Mouse (Mus musculus): ENCODE measurements around the gene Samt3.

The Samt3 gene

DNA sequence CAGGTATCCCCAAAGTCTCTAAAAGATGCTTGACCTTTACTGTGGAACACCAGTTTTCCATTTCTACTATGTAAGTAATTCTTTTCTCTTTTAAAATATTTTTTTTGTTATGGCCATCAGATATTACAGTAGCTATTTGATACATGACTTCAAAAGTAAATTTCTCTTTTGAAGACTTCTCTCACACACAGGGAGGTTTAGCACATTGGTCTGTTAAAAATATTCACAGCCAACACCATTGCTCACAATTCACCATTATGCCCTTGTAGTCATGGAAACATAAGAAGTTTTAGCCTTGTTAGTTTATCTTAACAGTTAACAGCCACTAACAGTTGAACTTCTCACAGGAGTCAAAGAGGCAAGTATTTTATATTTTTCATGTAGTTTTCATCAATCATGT is at the start of gene Samt3:
TSS of gene Samt3 (plus strand) at position 301 of the 400 bp plus-strand sequence.
- DNase-seq (ENCODE audit: low read depth, low spot score) = no peak

DNA sequence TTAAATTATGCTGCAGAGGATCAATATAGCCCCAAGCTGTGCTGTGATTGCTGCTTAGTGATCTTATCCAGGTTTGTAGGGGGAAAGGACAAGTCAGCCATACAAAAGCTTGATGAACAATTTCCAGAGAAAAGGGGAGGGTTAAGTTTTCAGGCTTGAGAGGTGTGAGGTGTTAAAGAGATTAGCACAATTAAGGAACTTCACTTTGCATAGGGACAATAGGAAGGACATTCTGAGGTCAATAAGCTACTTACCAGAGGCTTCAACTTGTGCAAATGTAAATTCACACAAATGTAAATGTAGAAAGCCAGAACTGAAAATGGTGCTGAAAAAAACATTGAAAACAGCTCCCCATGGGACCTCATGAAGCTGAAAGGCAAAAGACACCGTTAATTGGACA is 27.4 kb upstream of the Samt3 start:
- no peak for DNase-seq (ENCODE audit: low read depth, low spot score)

DNA sequence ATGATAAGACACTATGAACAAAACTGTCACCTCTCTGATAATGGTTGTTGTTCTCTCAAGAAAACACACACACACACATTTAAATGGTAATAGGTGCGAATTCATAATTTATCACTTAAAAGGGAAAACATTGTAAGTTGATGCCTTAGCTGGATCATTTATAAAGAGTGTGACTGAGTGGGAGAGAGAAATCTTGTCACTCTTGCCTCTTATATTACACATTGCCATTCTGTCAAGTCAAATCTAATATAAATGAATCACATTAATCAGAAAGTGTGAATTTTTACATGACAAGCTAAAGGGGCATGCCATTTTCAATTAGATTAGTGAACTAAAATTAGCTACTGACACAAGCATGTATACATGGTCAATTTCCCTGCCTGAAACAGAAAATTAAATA is 44.7 kb downstream of the Samt3 start:
- DNase-seq (ENCODE audit: low read depth, low spot score) = no peak
